Mouse (Mus musculus) myocyte (in vitro differentiated cells): ENCODE data around the gene Hcfc2.

ENCODE experiments used
- MAX ChIP-seq: IDR thresholded peaks from one replicate; pipeline ENCODE4 v1.6.1; 2011; ENCODE audit warnings: low read depth, mild to moderate bottlenecking, control low read depth
- MYOD1 ChIP-seq, 3 experiments: IDR thresholded peaks; one replicate each; pipeline ENCODE4 v1.6.1; 2011; ENCODE audit warnings: control low read depth in 2 of 3, low read depth in 2 of 3, mild to moderate bottlenecking in 2 of 3, moderate library complexity in 1 of 3; ENCODE audit not compliant: insufficient read length in 2 of 3, control insufficient read depth in 1 of 3
- SRF ChIP-seq: IDR thresholded peaks from one replicate; pipeline ENCODE4 v1.6.1; 2011; ENCODE audit warnings: low read depth; ENCODE audit not compliant: control insufficient read depth, insufficient read length

- no peak for TF ChIP-seq MYOD1 (IDR thresholded peaks at IDR 0.05; ENCODE audit: control insufficient read depth in 1 of 3, insufficient read length in 2 of 3, low read depth in 2 of 3)
- TF ChIP-seq SRF = no peak
- TF ChIP-seq MAX = no peak
These were observed 15.2 kb upstream of the Hcfc2 start for GRCm38 (mm10) chr10:82680769-82681168.
